Comparison of ENCODE assay signal across 17 mouse cellular contexts in genomic region chr1:158218294-158218693, GRCm38 (mm10).
"Had no signal": no experiment of that assay in that cellular context is flagged by ENCODE, and none has a peak within 500 bp of the region (broad histone marks: within the 10 kb centered on the region; RNA-seq: fewer than 3 reads in every experiment).

No protein-coding gene starts in this region.

- H3K36me3 ChIP-seq: limb, embryonic 10.5 days; liver, embryonic 15.5 days; midbrain, embryonic 12.5 days; neural tube, embryonic 13.5 days had no signal

- H3K27ac ChIP-seq: kidney, postnatal 0 days; left cerebral cortex, adult 2 months; limb, embryonic 10.5 days; liver, embryonic 15.5 days; midbrain, embryonic 12.5 days; neural tube, embryonic 13.5 days had no signal

- H3K27me3 ChIP-seq: liver, embryonic 15.5 days; megakaryocyte, embryonic 14.5 days; midbrain, embryonic 12.5 days; neural tube, embryonic 13.5 days had no signal

- H3K9me3 ChIP-seq: limb, embryonic 10.5 days; liver, embryonic 15.5 days; megakaryocyte, embryonic 14.5 days; midbrain, embryonic 12.5 days; neural tube, embryonic 13.5 days had no signal

- H3K9ac ChIP-seq: liver, embryonic 15.5 days; lung, embryonic 14.5 days; midbrain, embryonic 12.5 days; neural tube, embryonic 13.5 days had no signal

- ATAC-seq: inflammation-experienced regulatory T-cells, adult 6 months; midbrain, embryonic 16.5 days had no signal

- H3K4me1 ChIP-seq: liver, embryonic 15.5 days had no signal

- H3K4me3 ChIP-seq: left cerebral cortex, adult 2 months; limb, embryonic 10.5 days; liver, embryonic 15.5 days; megakaryocyte, embryonic 14.5 days; midbrain, embryonic 12.5 days; neural tube, embryonic 13.5 days had no signal

- H3K4me2 ChIP-seq: liver, embryonic 15.5 days; lung, embryonic 14.5 days; midbrain, embryonic 12.5 days; neural tube, embryonic 13.5 days had no signal

- DNase-seq: kidney, adult 18-20 months; kidney, postnatal 36 days; lung, embryonic 14.5 days; lung, postnatal 10 days; lung, postnatal 4 days; right cerebral cortex, adult 18-20 months; right cerebral cortex, postnatal 25 days; thymus, postnatal 14 days had no signal
